Mouse (Mus musculus): ENCODE measurements around the gene Lrrc55.
A peak's percentile ranks its signal among the peaks of the same experiment; 100 is the strongest.

Lrrc55 gene

GRCm38 (mm10) chr2:85129496-85129971, 67.5 kb downstream of the Lrrc55 start:
- DNase-seq, result no peak

GRCm38 (mm10) chr2:85123869-85124535, 73.0 kb downstream of the Lrrc55 start:
- peak; percentile 49 for DNase-seq

GRCm38 (mm10) chr2:85123187-85123868, 73.7 kb downstream of the Lrrc55 start:
- DNase-seq, result peak; percentile 50
